Mouse (Mus musculus) granulocyte monocyte progenitor cell, adult 5-6 weeks (primary cell): Measurements from ENCODE around the gene Dmac2. TPM values are rescaled to one million over a fixed set of nuclear protein-coding genes. Genes with fewer than 3 reads are reported as not detected.

Source experiments
- ATAC-seq: replicated peaks from 2 replicates; pipeline ENCODE4 v1.8.0; 2016; ENCODE audit warnings: mild to moderate bottlenecking, moderate TSS enrichment, inconsistent platforms; ENCODE audit not compliant: poor library complexity, severe bottlenecking
- total RNA-seq, 2 experiments: library from RNA; stranded (forward) in 1 of 2; stranded (reverse) in 1 of 2; fragments of 200-712, 200-1000 nt in 1 of 2; fragments of >200 nt in 1 of 2; fragmentation: Nextera tagmentation in 1 of 2; gene quantifications; 2 replicates each; pipeline ENCODE4 v1.2.3; 2014 to 2017

The Dmac2 gene
- total RNA-seq, 2 experiments from 2014 or later: 39.0 to 41.9 TPM

GRCm38 (mm10) chr7:25614831-25615705 is 4.1 kb upstream of the Dmac2 start:
- ATAC-seq: no peak

GRCm38 (mm10) chr7:25615706-25616011 is 3.6 kb upstream of the Dmac2 start, which contains the start of gene Erich4:
Gene Erich4 (minus strand): TSS chr7:25615892.
- no peak for ATAC-seq

- no peak for ATAC-seq
Measured at GRCm38 (mm10) chr7:25617376-25618160, 1.6 kb upstream of the Dmac2 start.

GRCm38 (mm10) chr7:25619722-25619991 is 443 bp downstream of the Dmac2 start:
- no peak for ATAC-seq

- no peak for ATAC-seq
Measured at GRCm38 (mm10) chr7:25620101-25620500, 887 bp downstream of the Dmac2 start.

- no peak for ATAC-seq
Measured at GRCm38 (mm10) chr7:25620751-25621150, 1.5 kb downstream of the Dmac2 start.

- ATAC-seq: no peak
Measured at GRCm38 (mm10) chr7:25623857-25624370, 4.7 kb downstream of the Dmac2 start.

GRCm38 (mm10) chr7:25624851-25625250 is 5.6 kb downstream of the Dmac2 start:
- no peak for ATAC-seq

- peak; percentile 45 for ATAC-seq
Measured at GRCm38 (mm10) chr7:25625594-25626250, 6.5 kb downstream of the Dmac2 start.

- ATAC-seq: peak; percentile 12
Measured at GRCm38 (mm10) chr7:25626509-25627430, 7.6 kb downstream of the Dmac2 start, which contains the start of gene B3gnt8. Gene B3gnt8 (plus strand): TSS chr7:25626654.

- peak; percentile 49 for ATAC-seq
Measured at GRCm38 (mm10) chr7:25627431-25628322, 8.5 kb downstream of the Dmac2 start.

- no peak for ATAC-seq
Measured at GRCm38 (mm10) chr7:25628323-25628620, 9.1 kb downstream of the Dmac2 start.

GRCm38 (mm10) chr7:25632679-25633078 is 13.5 kb downstream of the Dmac2 start:
- peak; percentile 87 for ATAC-seq

GRCm38 (mm10) chr7:25636373-25636772 is 17.2 kb downstream of the Dmac2 start:
- ATAC-seq: no peak

GRCm38 (mm10) chr7:25637099-25637498 is 17.9 kb downstream of the Dmac2 start:
- no peak for ATAC-seq

- no peak for ATAC-seq
Measured at GRCm38 (mm10) chr7:25639754-25640153, 20.5 kb downstream of the Dmac2 start.

GRCm38 (mm10) chr7:25644136-25644535 is 24.9 kb downstream of the Dmac2 start:
- peak; percentile 18; the same call in 1 of the 2 replicates for ATAC-seq

GRCm38 (mm10) chr7:25644631-25645030 is 25.4 kb downstream of the Dmac2 start:
- ATAC-seq: peak; percentile 57

GRCm38 (mm10) chr7:25645074-25645473 is 25.9 kb downstream of the Dmac2 start:
- ATAC-seq: peak; percentile 51
